Mouse (Mus musculus) T-cell, adult 2 months (primary cell): ENCODE results near the gene Lmbr1l.
"Not testable (repeated sequence)": the region's sequence is repeated elsewhere in the genome, so short reads cannot be mapped to it uniquely, and the experiment has no call there.

ENCODE experiments used
- DNase-seq: peaks from one replicate; pipeline ENCODE4 v3.0.0; 2022; ENCODE audit warnings: low spot score

Gene Lmbr1l

GRCm38 (mm10) chr15:98934217-98934839 is 16.3 kb upstream of the Lmbr1l start, which contains the start of gene Tuba1b:
Gene Tuba1b (minus strand): TSS chr15:98934565.
- DNase-seq: peak; percentile 87

- DNase-seq: peak; percentile 89
Observed at GRCm38 (mm10) chr15:98933833-98934216, 15.8 kb upstream of the Lmbr1l start.

- not testable (repeated sequence) for DNase-seq
Observed at GRCm38 (mm10) chr15:98933004-98933671, 15.1 kb upstream of the Lmbr1l start.

GRCm38 (mm10) chr15:98930998-98931397 is 13.0 kb upstream of the Lmbr1l start:
- DNase-seq: no peak

- DNase-seq: no peak
Observed at GRCm38 (mm10) chr15:98930017-98930734, 12.1 kb upstream of the Lmbr1l start.

- peak; percentile 59 for DNase-seq
Observed at GRCm38 (mm10) chr15:98928598-98929240, 10.7 kb upstream of the Lmbr1l start.

GRCm38 (mm10) chr15:98927566-98927965 is 9.5 kb upstream of the Lmbr1l start:
- no peak for DNase-seq

GRCm38 (mm10) chr15:98924682-98925081 is 6.7 kb upstream of the Lmbr1l start:
- no peak for DNase-seq

GRCm38 (mm10) chr15:98923031-98923537 is 5.1 kb upstream of the Lmbr1l start:
- DNase-seq: no peak

- DNase-seq: no peak
Observed at GRCm38 (mm10) chr15:98922581-98922980, 4.5 kb upstream of the Lmbr1l start.

GRCm38 (mm10) chr15:98921510-98921909 is 3.5 kb upstream of the Lmbr1l start:
- no peak for DNase-seq

GRCm38 (mm10) chr15:98918499-98918895 is 466 bp upstream of the Lmbr1l start:
- not testable (repeated sequence) for DNase-seq

- peak; percentile 21 for DNase-seq
Observed at GRCm38 (mm10) chr15:98917091-98917490, 940 bp downstream of the Lmbr1l start.

- DNase-seq: no peak
Observed at GRCm38 (mm10) chr15:98916016-98916415, 2.0 kb downstream of the Lmbr1l start.

GRCm38 (mm10) chr15:98914903-98915302 is 3.1 kb downstream of the Lmbr1l start:
- DNase-seq: no peak

GRCm38 (mm10) chr15:98904692-98905091 is 13.3 kb downstream of the Lmbr1l start:
- DNase-seq: peak; percentile 34

- DNase-seq: no peak
Observed at GRCm38 (mm10) chr15:98902600-98902999, 15.4 kb downstream of the Lmbr1l start.

GRCm38 (mm10) chr15:98901530-98901929 is 16.5 kb downstream of the Lmbr1l start:
- DNase-seq: no peak

GRCm38 (mm10) chr15:98897928-98898800 is 19.9 kb downstream of the Lmbr1l start, which contains the start of gene Dhh:
Gene Dhh (minus strand): TSS chr15:98898540.
- no peak for DNase-seq

GRCm38 (mm10) chr15:98897495-98897894 is 20.5 kb downstream of the Lmbr1l start:
- no peak for DNase-seq
